Mouse (Mus musculus): ENCODE data around the gene Liph.
"Not testable (repeated sequence)": the region's sequence is repeated elsewhere in the genome, so short reads cannot be mapped to it uniquely, and the experiment has no call there.

Gene Liph

GRCm38 (mm10) chr16:21995304-21995703, at the start of gene Liph:
Liph (minus strand) TSS chr16:21995663.
- DNase-seq (ENCODE audit: low read depth, low spot score): no peak

GRCm38 (mm10) chr16:22043830-22044229, 48.4 kb upstream of the Liph start:
- no peak for DNase-seq (ENCODE audit: low read depth, low spot score)

GRCm38 (mm10) chr16:22039978-22040377, 44.5 kb upstream of the Liph start:
- no peak for DNase-seq (ENCODE audit: low read depth, low spot score)

GRCm38 (mm10) chr16:22038554-22038953, 43.1 kb upstream of the Liph start:
- no peak for DNase-seq (ENCODE audit: low read depth, low spot score)

- no peak for DNase-seq (ENCODE audit: low read depth, low spot score)
These were observed 32.0 kb upstream of the Liph start for GRCm38 (mm10) chr16:22027474-22027873.

- DNase-seq (ENCODE audit: low read depth, low spot score): no peak
These were observed 26.7 kb upstream of the Liph start for GRCm38 (mm10) chr16:22022122-22022521.

- no peak for DNase-seq (ENCODE audit: low read depth, low spot score)
These were observed 20.1 kb upstream of the Liph start for GRCm38 (mm10) chr16:22015569-22015968.

GRCm38 (mm10) chr16:22009596-22009995, 14.1 kb upstream of the Liph start:
- DNase-seq (ENCODE audit: low read depth, low spot score): no peak

GRCm38 (mm10) chr16:22009099-22009584, 13.7 kb upstream of the Liph start, which contains the start of gene Senp2:
Senp2 (plus strand) TSS chr16:22009484.
- peak; percentile 100 for DNase-seq (ENCODE audit: low read depth, low spot score)

- DNase-seq (ENCODE audit: low read depth, low spot score): no peak
These were observed 6.1 kb upstream of the Liph start for GRCm38 (mm10) chr16:22001606-22002005.

- DNase-seq (ENCODE audit: low read depth, low spot score): no peak
These were observed 5.7 kb upstream of the Liph start for GRCm38 (mm10) chr16:22001172-22001571.

- no peak for DNase-seq (ENCODE audit: low read depth, low spot score)
These were observed 4.7 kb upstream of the Liph start for GRCm38 (mm10) chr16:21999941-22000690.

GRCm38 (mm10) chr16:21998061-21998460, 2.6 kb upstream of the Liph start:
- DNase-seq (ENCODE audit: low read depth, low spot score): no peak

- no peak for DNase-seq (ENCODE audit: low read depth, low spot score)
These were observed 1.6 kb upstream of the Liph start for GRCm38 (mm10) chr16:21996881-21997641.

GRCm38 (mm10) chr16:21996402-21996801, 939 bp upstream of the Liph start:
- DNase-seq (ENCODE audit: low read depth, low spot score): no peak

- DNase-seq (ENCODE audit: low read depth, low spot score): no peak
These were observed 3.7 kb downstream of the Liph start for GRCm38 (mm10) chr16:21991774-21992173.

- DNase-seq (ENCODE audit: low read depth, low spot score): not testable (repeated sequence)
These were observed 4.6 kb downstream of the Liph start for GRCm38 (mm10) chr16:21990893-21991292.

- no peak for DNase-seq (ENCODE audit: low read depth, low spot score)
These were observed 7.5 kb downstream of the Liph start for GRCm38 (mm10) chr16:21987956-21988355.

GRCm38 (mm10) chr16:21986191-21986590, 9.3 kb downstream of the Liph start:
- DNase-seq (ENCODE audit: low read depth, low spot score): no peak

GRCm38 (mm10) chr16:21984091-21984490, 11.4 kb downstream of the Liph start:
- DNase-seq (ENCODE audit: low read depth, low spot score): no peak

GRCm38 (mm10) chr16:21983581-21983980, 11.9 kb downstream of the Liph start:
- no peak for DNase-seq (ENCODE audit: low read depth, low spot score)

GRCm38 (mm10) chr16:21983146-21983545, 12.3 kb downstream of the Liph start:
- DNase-seq (ENCODE audit: low read depth, low spot score): no peak

GRCm38 (mm10) chr16:21977347-21977746, 18.1 kb downstream of the Liph start:
- DNase-seq (ENCODE audit: low read depth, low spot score): no peak
